Mouse (Mus musculus): Measurements from ENCODE around the gene Olfr317.

GRCm38 (mm10) chr11:58719701-58720100 is 19.3 kb downstream of the Olfr317 start:
- TF ChIP-seq CTCF (IDR thresholded peaks at IDR 0.05 in 2 of 3, conservative IDR thresholded peaks at IDR 0.05 in 1 of 3; ENCODE audit: control insufficient read depth in 1 of 3, insufficient read depth in 1 of 3, low read depth in 2 of 3, low read length in 3 of 3, poor library complexity in 1 of 3, severe bottlenecking in 1 of 3) (no peak), SIN3A (IDR thresholded peaks at IDR 0.05; ENCODE audit: low read length) (no peak), POLR2A (IDR thresholded peaks at IDR 0.05; ENCODE audit: control insufficient read depth in 1 of 2, insufficient read depth in 1 of 2, low read depth in 1 of 2, low read length in 2 of 2, poor library complexity in 1 of 2) (no peak), NRF1 (IDR thresholded peaks at IDR 0.05; ENCODE audit: insufficient read depth, low read depth, low read length, poor library complexity, severe bottlenecking) (no peak)

All from MEL (cell line).